Mouse (Mus musculus) C2C12 (cell line): ENCODE results near the gene Rsph1.

ENCODE experiments used
- CEBPB ChIP-seq: IDR thresholded peaks from one replicate; pipeline ENCODE4 v1.6.1; 2011; ENCODE audit warnings: low read depth, mild to moderate bottlenecking, control low read depth, moderate library complexity
- CTCF ChIP-seq: IDR thresholded peaks from one replicate; pipeline ENCODE4 v1.5.1; 2011; ENCODE audit not compliant: control insufficient read depth, insufficient read depth, insufficient read length
- MAX ChIP-seq: IDR thresholded peaks from one replicate; pipeline ENCODE4 v1.6.1; 2011; ENCODE audit warnings: mild to moderate bottlenecking, control low read depth
- MYOD1 ChIP-seq: IDR thresholded peaks from one replicate; pipeline ENCODE4 v1.6.1; 2011; ENCODE audit warnings: low read depth; ENCODE audit not compliant: control insufficient read depth, insufficient read length
- MYOG ChIP-seq: IDR thresholded peaks from one replicate; pipeline ENCODE4 v1.6.1; 2011; ENCODE audit not compliant: control insufficient read depth, insufficient read length; ENCODE audit errors: extremely low read depth
- USF1 ChIP-seq: IDR thresholded peaks from one replicate; pipeline ENCODE4 v1.6.1; 2011; ENCODE audit warnings: low read depth, mild to moderate bottlenecking, control low read depth, moderate library complexity

DNA sequence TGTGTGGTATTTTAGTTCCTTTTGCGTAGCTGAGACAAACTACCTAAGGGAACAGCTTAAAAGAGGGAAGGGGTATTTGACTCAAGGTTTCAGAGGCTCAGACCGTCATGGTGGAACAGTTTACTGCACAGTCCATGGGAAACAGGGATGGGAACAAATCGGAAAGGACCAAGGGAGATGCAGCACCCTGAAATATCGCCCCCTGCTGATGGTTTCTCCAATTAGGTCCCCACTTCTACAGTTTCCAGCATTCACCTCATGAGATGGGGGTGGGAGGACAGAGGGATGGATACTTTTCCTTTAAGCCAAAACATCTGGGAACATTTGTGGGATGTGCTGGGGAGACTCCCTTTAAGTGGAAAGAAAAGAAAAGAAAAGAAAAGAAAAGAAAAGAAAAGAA, 17.4 kb downstream of the Rsph1 start:
- TF ChIP-seq CTCF (no peak), MAX (no peak), MYOD1 (no peak), MYOG (no peak), USF1 (no peak), CEBPB (no peak)
